Mouse (Mus musculus) cerebellum, adult 2 months (tissue): ENCODE data around the gene Myl3.

ENCODE experiments used
- CTCF ChIP-seq: fragments of 200-500 bp; IDR thresholded peaks from 2 replicates; pipeline ENCODE4 v1.5.1; 2011; ENCODE audit warnings: low read depth, mild to moderate bottlenecking, control low read depth, low read length, moderate library complexity, borderline replicate concordance; ENCODE audit not compliant: insufficient read depth
- POLR2A ChIP-seq: fragments of 200-500 bp; IDR thresholded peaks from 2 replicates; pipeline ENCODE4 v1.6.1; 2011; ENCODE audit warnings: low read length, control low read depth, borderline replicate concordance; ENCODE audit not compliant: insufficient read depth

DNA sequence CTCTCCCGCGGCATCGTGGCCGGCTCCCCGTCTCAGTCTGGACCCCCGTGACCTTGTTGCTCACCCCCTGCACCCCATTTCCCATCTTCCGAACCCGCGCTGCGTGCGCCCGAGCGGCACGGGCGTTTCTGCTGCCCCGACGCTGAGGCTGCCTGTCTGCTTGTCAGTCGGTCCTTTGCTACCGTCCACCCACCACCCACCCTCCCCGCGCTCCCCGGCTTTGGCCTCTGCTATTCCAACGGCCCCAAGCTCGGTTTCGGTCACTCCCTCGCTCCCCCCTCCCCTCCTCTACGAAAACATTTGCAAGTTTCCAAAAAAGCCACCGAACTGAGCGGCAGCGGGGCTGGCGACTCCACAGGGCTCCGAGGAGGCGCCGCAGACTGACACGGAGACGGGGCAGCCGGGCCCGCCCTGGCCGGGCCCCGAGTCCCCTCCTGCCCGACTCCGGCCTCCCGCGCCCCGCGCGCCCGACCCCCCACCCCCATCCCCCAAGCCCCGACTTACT, 1.3 kb downstream of the Myl3 start:
- no peak for TF ChIP-seq CTCF
- TF ChIP-seq POLR2A = no peak
